Mouse (Mus musculus) forebrain, embryonic 16.5 days (tissue): ENCODE data around the gene Fhl4. TPM values are rescaled to one million over a fixed set of nuclear protein-coding genes. Genes with fewer than 3 reads are reported as not detected.

Experiments
- ATAC-seq: fragments of 200-750 bp; cut with Nextera tagmentation; 2 replicates; pipeline ENCODE4 v1.8.0; 2017; ENCODE audit warnings: mild to moderate bottlenecking, moderate library complexity
- H3K27ac ChIP-seq: fragments of 300-500 bp; sonication (generic); 2 replicates; pipeline ENCODE4 v1.5.1; 2014; ENCODE audit warnings: low read length, control low read depth
- H3K27me3 ChIP-seq: fragments of 300-500 bp; sonication (generic); replicated peaks from 2 replicates; pipeline ENCODE4 v1.6.1; 2014; ENCODE audit warnings: low read length; ENCODE audit not compliant: control insufficient read depth, insufficient read depth
- H3K36me3 ChIP-seq: fragments of 300-500 bp; sonication (generic); 2 replicates; pipeline ENCODE4 v1.6.1; 2014; ENCODE audit not compliant: control insufficient read depth, insufficient read depth
- H3K4me1 ChIP-seq: fragments of 300-500 bp; sonication (generic); replicated peaks from 2 replicates; pipeline ENCODE4 v1.6.1; 2014; ENCODE audit warnings: low read length; ENCODE audit not compliant: control insufficient read depth, insufficient read depth
- H3K4me2 ChIP-seq: fragments of 300-500 bp; sonication (generic); 2 replicates; pipeline ENCODE4 v1.6.1; 2014; ENCODE audit warnings: mild to moderate bottlenecking, low read length, control low read depth
- H3K4me3 ChIP-seq: fragments of 300-500 bp; sonication (generic); replicated peaks from 2 replicates; pipeline ENCODE4 v1.5.1; 2014; ENCODE audit warnings: mild to moderate bottlenecking, low read length, control low read depth
- H3K9ac ChIP-seq: fragments of 300-500 bp; sonication (generic); replicated peaks from 2 replicates; pipeline ENCODE4 v1.6.1; 2014; ENCODE audit warnings: low read depth, low read length, control low read depth
- H3K9me3 ChIP-seq: fragments of 300-500 bp; sonication (generic); 2 replicates; pipeline ENCODE4 v1.6.1; 2016; ENCODE audit warnings: low read length; ENCODE audit not compliant: control insufficient read depth
- WGBS: fragments of 180-500 bp; shearing (Covaris S2); extraction: QIAGEN DNeasy Blood & Tissue Kit; methylation state at CpG from one replicate; pipeline ENCODE4 v1.1.7; 2014; 5-methylcytosine and 5-hydroxymethylcytosine counted together
- polyA plus RNA-seq: library from polyadenylated mRNA; unstranded; fragments of >200 nt; fragmentation: Nextera tagmentation; extraction: Ambion mirVana; gene quantifications from 2 replicates; pipeline ENCODE4 v1.2.1, GENCODE M21; 2015

The Fhl4 gene
- 2.2 and 2.7 TPM in 2 replicates for polyA plus RNA-seq

DNA sequence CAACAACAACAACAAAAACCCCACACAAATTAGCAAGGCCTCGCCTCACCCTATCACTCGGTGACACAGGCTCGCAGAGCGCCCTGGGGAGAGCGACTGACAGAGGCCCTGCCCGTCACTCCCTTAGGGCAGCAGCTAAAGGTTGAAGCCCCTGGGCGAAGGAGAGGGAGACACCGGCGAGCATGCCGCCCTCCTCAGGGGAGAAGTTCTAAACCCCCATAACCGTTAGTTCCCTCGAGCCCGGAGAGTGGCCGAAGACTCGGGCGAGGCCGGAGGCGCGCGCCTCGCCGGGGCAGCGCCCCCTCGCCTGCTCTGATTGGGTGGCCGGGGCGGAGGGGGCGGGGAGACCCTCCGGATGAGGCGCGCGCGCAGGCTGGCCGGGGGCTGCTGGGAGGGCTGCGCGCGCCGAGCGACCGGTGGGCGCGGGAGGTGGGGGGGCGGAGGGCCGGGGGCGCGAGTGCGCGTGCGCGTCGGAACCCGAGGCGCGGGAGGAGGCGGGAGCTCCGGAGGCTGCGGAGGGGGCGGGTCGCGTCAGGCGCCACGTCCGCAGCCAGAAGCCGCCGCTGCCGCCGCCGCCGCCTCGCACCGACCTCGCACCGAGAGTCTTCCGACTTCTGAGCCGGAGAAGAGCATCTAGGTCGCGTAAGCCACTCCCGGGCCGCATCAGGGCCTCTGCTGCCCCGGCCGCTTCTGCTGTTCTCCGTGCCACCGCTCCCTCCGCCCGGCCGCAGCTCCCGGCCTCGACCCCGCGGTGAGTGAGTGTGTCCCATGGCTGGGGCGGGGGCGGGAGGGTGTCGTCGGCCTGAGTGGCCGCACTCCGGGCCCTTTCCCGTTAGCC, at the start of gene Fhl4, which contains the start of gene Tmem263:
Fhl4 (minus strand) TSS at position 249 of the 838 bp plus-strand sequence.
Tmem263 (plus strand) TSS at position 381 of the 838 bp plus-strand sequence.
- Histone ChIP-seq H3K9me3 (no peaks in the 10 kb centered on the region), H3K4me1 (peaks cover 16% of the 10 kb centered on the region), H3K4me2 (peak within 1 kb of the TSS; percentile 95), H3K4me3 (peak within 1 kb of the TSS; percentile 100), H3K27me3 (no peaks in the 10 kb centered on the region), H3K27ac (peak within 1 kb of the TSS; percentile 81), H3K9ac (peak within 1 kb of the TSS; percentile 94), H3K36me3 (no peaks in the 10 kb centered on the region)
- WGBS = under 1% methylated on average over 66 of the region's 96 CpGs
- ATAC-seq = peak; percentile 96

DNA sequence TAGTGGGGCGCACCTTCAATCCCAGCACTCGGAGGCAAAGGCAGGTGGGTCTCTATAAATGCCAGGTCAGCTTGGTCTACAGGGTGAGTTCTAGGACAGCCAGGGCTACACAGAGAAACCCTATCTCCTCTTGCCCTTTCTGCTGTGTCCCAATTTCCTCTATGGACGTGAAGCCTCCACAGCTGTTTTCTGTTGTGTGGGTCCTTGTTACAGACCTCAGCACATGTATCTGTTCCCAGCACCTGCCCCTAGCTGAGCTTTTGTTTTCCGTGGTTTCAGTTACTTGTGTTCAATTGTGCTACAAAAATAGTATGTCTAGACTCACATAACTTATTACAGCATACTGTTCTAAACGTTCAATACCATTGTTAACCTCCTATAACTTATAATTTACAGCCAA, 46.9 kb upstream of the Fhl4 start:
- no peak overlapping the region for H3K9ac ChIP-seq
- H3K27ac ChIP-seq = no peak overlapping the region
- no peak for ATAC-seq
- no peaks in the 10 kb centered on the region for H3K4me1 ChIP-seq
- WGBS = 89% methylated on average over 5 of the region's 5 CpGs
- peaks cover 2% of the 10 kb centered on the region; the same call in 1 of the 2 replicates for H3K36me3 ChIP-seq
- no peaks in the 10 kb centered on the region for H3K9me3 ChIP-seq
- no peaks in the 10 kb centered on the region for H3K27me3 ChIP-seq
- no peak overlapping the region for H3K4me2 ChIP-seq
- no peak overlapping the region for H3K4me3 ChIP-seq

DNA sequence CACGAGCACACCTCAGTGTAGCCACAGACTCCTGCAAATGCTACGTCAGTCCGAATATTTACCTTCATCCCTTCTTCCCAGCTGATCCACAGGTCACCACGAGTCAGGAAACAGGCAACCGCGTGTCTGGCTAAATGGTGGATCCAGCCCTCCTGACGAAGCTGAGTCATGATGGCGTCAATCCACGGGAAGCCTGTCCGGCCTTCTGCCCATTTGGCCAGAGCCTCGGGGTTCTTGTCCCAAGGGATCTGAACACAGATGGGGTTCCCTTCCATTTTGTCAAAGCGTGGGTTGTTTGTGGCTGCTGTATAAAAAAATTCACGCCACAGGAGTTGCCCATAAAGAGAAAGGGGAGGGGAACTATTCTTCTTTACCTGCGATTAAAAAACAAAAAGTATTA, 44.0 kb upstream of the Fhl4 start:
- H3K9ac ChIP-seq = no peak overlapping the region
- H3K4me3 ChIP-seq = no peak overlapping the region
- no peaks in the 10 kb centered on the region for H3K4me1 ChIP-seq
- H3K9me3 ChIP-seq = no peaks in the 10 kb centered on the region
- H3K4me2 ChIP-seq = no peak overlapping the region
- no peak for ATAC-seq
- H3K27ac ChIP-seq = no peak overlapping the region
- peaks cover 2% of the 10 kb centered on the region; the same call in 1 of the 2 replicates for H3K36me3 ChIP-seq
- WGBS = 90% methylated on average over 14 of the region's 14 CpGs
- H3K27me3 ChIP-seq = no peaks in the 10 kb centered on the region

DNA sequence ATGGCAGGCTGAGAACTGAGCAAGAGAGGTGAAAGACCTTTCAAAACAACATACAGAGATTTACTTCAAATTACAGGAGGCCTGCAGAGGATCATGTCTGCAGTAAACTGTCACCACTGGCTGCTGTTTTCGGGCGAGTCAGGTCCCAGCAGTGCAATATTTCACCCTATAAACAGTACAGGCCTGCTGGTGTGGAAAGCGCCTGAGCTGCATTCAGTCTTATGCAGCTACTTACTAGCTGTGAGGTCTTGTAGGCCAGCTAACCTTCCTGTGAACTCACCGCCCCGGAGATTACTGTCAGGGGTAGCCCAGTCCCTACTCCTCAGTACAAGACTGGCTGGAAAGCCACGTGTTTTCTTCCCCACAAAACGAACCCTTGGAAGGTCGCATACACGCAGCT, 39.2 kb upstream of the Fhl4 start:
- no peak for ATAC-seq
- 85% methylated on average over 9 of the region's 9 CpGs for WGBS
- Histone ChIP-seq H3K4me3 (no peak overlapping the region), H3K4me1 (no peaks in the 10 kb centered on the region), H3K9ac (no peak overlapping the region), H3K36me3 (peaks cover 2% of the 10 kb centered on the region; the same call in 1 of the 2 replicates), H3K4me2 (no peak overlapping the region), H3K27ac (no peak overlapping the region), H3K27me3 (no peaks in the 10 kb centered on the region), H3K9me3 (no peaks in the 10 kb centered on the region)

DNA sequence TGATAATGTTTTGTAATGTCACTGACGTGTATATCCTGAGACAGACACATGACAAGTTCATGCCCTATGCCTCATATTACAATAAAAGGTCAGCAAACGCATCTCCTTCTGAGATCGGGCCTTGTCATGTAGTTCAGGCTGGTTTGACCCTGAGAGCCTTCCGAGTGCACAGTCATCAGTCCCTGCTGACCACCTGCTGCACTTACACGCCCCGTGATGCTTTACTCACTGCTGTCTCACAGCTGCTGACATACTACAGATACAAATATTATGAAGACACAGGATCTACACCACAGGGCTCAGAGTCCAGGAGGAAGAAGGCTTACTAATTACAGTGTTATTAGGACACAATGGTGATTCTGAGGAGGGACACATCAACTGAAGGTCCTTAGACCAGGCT, 34.3 kb upstream of the Fhl4 start:
- no peak for ATAC-seq
- Histone ChIP-seq H3K4me3 (no peak overlapping the region), H3K4me2 (no peak overlapping the region), H3K36me3 (peaks cover 2% of the 10 kb centered on the region; the same call in 1 of the 2 replicates), H3K27me3 (no peaks in the 10 kb centered on the region), H3K27ac (no peak overlapping the region), H3K4me1 (no peaks in the 10 kb centered on the region), H3K9ac (no peak overlapping the region), H3K9me3 (no peaks in the 10 kb centered on the region)
- WGBS = 92% methylated on average over 6 of the region's 6 CpGs

DNA sequence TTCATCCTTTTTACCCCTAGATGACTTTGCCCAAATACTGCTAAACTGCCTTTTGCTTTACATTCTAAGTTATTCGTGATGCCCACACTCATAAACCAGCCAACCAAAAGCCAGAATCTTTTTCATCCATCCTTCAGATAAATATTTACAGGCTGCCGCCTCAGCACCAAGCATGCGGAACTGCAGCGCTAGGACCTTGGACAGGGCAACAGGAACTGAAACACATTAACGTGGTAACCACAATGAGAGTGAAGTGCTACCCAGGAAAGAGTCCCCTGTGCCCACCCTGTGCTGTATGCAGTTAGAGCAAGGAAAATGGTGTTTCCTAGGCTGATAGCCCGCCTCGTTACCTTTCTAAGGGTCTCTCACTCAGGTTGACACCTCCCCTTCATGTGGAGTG, 26.2 kb upstream of the Fhl4 start:
- no peak overlapping the region for H3K27ac ChIP-seq
- H3K4me2 ChIP-seq = peak overlapping the region; percentile 81
- peaks cover 2% of the 10 kb centered on the region; the same call in 1 of the 2 replicates for H3K36me3 ChIP-seq
- H3K9me3 ChIP-seq = no peaks in the 10 kb centered on the region
- H3K9ac ChIP-seq = peak overlapping the region; percentile 39
- no peaks in the 10 kb centered on the region for H3K27me3 ChIP-seq
- 24% methylated on average over 7 of the region's 7 CpGs for whole genome bisulfite sequencing
- peaks cover 15% of the 10 kb centered on the region for H3K4me1 ChIP-seq
- 0 out of 2 replicates have a peak, but pooled peaks have one; percentile 4 for ATAC-seq
- peak overlapping the region; percentile 77 for H3K4me3 ChIP-seq

DNA sequence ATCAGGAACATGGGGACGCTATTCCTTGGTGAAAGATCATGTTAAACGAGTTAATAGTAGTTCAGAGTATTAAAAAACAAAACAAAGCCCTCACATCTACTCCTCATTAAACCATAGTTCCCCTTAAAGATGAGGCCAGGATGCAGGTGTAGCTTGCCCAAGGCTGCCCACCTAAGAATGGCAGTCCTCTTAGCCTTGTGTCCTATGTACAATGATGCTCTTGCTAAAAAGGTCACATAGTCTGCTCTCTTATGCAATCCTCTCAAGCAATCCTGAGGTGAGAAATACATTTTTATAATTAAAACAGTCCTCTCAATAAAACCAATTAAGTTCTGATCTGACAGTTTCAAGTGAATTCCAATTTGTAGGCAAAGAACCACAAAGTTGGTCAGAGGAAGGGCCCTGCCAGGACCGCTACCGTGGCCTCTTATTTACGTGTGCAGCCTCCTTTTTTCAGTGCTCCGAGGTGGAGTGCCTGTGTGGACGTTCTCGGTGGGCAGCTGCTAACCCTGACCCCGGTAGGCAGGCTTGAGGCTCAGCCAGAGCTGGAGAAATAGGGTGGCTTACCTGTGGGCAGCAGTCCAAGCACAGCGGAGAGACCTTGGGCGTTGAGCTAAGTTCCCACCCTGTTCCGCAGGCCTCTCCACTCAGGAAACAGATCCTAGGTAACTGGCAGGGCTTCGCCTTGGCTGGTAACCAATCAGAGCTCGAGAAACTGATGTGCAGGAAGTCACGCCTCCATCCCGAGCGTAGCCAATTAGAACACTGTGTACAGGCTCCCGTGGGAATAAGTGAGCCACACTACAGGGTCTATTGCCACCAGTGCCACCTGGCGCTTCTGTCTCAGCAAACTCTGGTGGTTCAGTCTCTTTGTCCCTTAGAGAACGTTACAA, 25.3 kb upstream of the Fhl4 start, which contains the start of gene Mterf2:
Mterf2 (minus strand) TSS at position 633 of the 893 bp plus-strand sequence.
- H3K9ac ChIP-seq = peak within 1 kb of the TSS; percentile 79
- ATAC-seq = peak; percentile 100
- H3K27ac ChIP-seq = peak within 1 kb of the TSS; percentile 35; the same call in 1 of the 2 replicates
- H3K27me3 ChIP-seq = no peaks in the 10 kb centered on the region
- peaks cover 15% of the 10 kb centered on the region for H3K4me1 ChIP-seq
- no peaks in the 10 kb centered on the region for H3K9me3 ChIP-seq
- H3K36me3 ChIP-seq = peaks cover under 1% of the 10 kb centered on the region; the same call in 1 of the 2 replicates
- WGBS = 6% methylated on average over 20 of the region's 20 CpGs
- peak within 1 kb of the TSS; percentile 81 for H3K4me2 ChIP-seq
- peak within 1 kb of the TSS; percentile 77 for H3K4me3 ChIP-seq

DNA sequence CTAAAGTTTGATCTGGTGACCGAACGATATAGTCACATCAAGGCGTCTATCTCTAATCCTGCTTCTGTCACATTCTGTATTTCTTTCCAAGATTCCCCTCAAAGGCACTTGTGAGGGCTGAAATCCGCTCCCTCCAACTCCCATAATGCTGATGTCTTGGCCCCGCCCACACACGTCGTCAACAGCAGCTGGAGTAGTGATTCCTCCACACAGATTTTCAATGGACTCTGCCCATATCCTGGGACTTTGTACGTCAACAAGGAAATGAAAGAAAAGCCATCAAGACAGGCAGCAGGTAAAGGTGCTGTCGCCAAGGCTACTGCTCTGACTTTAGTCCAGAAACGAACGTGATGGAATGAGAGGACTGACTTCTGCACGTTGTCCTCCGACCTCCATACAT, 22.9 kb upstream of the Fhl4 start:
- H3K27ac ChIP-seq = no peak overlapping the region
- WGBS = 86% methylated on average over 13 of the region's 13 CpGs
- H3K4me2 ChIP-seq = no peak overlapping the region

DNA sequence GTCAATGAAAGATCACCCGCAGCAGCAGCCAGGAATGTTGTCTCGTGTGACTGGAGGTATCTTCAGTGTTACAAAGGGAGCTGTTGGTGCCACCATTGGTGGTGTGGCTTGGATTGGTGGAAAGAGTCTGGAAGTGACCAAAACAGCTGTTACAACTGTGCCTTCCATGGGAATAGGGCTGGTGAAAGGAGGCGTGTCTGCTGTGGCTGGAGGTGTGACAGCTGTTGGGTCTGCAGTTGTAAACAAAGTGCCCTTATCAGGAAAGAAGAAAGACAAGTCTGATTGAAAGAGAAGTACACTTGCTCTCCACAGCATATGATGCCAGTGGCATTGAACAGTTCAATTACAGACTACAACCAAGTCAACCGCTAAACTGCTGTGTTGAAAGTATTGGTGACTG, 12.1 kb upstream of the Fhl4 start:
- no peak overlapping the region for H3K9ac ChIP-seq
- no peak overlapping the region for H3K4me2 ChIP-seq
- ATAC-seq = no peak
- 90% methylated on average over 4 of the region's 4 CpGs for WGBS
- no peak overlapping the region for H3K27ac ChIP-seq
- H3K27me3 ChIP-seq = no peaks in the 10 kb centered on the region
- H3K36me3 ChIP-seq = peaks cover 9% of the 10 kb centered on the region
- no peak overlapping the region for H3K4me3 ChIP-seq
- H3K4me1 ChIP-seq = no peaks in the 10 kb centered on the region
- H3K9me3 ChIP-seq = no peaks in the 10 kb centered on the region

More for the DNA sequence above, 22.9 kb upstream of the Fhl4 start:
- Histone ChIP-seq H3K9me3 (no peaks in the 10 kb centered on the region), H3K36me3 (peaks cover 7% of the 10 kb centered on the region), H3K4me3 (no peak overlapping the region), H3K27me3 (no peaks in the 10 kb centered on the region), H3K4me1 (peaks cover 15% of the 10 kb centered on the region), H3K9ac (no peak overlapping the region)
- no peak for ATAC-seq
